Mouse (Mus musculus): ENCODE data around the gene Gm3558.
"Not testable (repeated sequence)": the region's sequence is repeated elsewhere in the genome, so short reads cannot be mapped to it uniquely, and the experiment has no call there.

GRCm38 (mm10) chr14:7567266-7567665, 1.1 kb downstream of the Gm3558 start:
- TF ChIP-seq CTCF (IDR thresholded peaks at IDR 0.05; ENCODE audit: low read depth, low read length); POLR2A (IDR thresholded peaks at IDR 0.05; ENCODE audit: insufficient read depth, low read length): not testable (repeated sequence)

All from ES-Bruce4 (cell line).